Mouse (Mus musculus): ENCODE results near the gene Ttc21a. TPM values are rescaled to one million over a fixed set of nuclear protein-coding genes. Genes with fewer than 3 reads are reported as not detected.

Ttc21a gene
- polyA plus RNA-seq, 1 experiment from 2014 or later = 1.5 TPM

DNA sequence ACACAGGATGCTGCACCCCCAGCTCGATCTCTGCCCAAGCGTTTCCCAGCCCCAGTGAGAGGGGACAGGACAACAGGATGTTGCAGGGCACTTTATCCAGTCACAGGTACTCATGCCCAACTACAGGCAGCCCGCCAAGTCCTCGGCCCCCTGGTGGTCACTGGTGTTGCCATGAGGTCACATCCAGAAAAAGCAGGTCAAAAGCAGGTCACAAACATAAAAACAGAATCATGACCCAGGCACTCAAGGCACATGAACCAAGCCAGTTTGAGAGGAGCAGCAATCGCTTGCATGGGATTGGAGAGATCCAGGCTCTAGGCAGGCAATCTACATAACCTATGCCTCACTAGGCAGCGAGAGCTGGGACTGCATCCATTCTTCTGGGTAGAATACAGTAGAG lies 32.8 kb downstream of the Ttc21a start:
- Histone ChIP-seq H3K9ac (no peak overlapping the region), H3K27ac (replicated peaks) (peak overlapping the region; percentile 56), H3K4me3 (no peak overlapping the region), H3K4me2 (no peak overlapping the region), H3K27me3 (no peaks in the 10 kb centered on the region), H3K9me3 (no peaks in the 10 kb centered on the region), H3K36me3 (no peaks in the 10 kb centered on the region), H3K4me1 (replicated peaks) (peaks cover 25% of the 10 kb centered on the region)
- ATAC-seq (ENCODE audit: low FRiP score, low read depth) = peak; percentile 21; the same call in 1 of the 2 replicates
- 45% methylated on average over 6 of the region's 6 CpGs for WGBS

DNA sequence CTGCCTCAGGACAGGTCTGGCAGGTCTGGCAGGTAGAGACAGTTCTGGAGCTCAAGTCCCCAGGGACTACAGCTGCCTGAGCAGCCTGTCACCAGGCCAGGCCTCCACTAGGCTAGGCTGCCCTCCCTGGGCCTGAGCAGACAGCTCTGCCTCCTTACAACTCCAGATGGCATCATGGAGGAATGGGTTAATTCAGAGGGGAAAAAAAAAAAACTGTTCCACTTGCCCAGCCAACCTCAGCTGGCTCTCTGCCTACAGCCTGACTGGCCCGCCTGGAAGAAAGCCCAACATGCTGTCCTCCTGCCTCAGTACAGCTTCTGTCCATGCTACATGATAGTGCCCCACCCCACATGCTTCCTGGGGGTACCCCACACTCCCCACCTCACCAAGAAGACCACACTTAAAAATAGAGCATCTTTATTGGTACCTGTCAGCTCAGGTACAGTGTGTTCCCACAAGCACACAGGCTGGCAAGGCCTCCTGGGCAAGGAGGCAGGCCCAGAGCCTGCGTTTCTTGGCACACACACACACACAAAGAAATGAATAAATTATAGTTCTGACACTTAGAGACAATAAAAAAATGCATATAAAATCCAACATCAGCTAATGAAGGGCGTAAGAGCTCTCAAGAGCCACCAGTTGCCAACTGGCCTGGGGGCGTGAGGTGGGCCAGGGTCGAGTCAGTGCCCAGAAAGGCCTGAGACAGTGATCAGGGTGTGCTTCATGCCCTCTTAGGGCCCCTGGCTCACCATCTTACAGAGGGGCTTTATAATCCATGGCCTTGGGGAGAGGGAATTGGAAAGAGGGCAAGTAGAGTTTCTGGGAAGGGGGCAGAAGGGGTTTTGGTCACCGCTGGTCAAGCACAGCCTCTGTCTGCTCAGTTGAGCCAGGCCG lies 33.6 kb downstream of the Ttc21a start:
- 63% methylated on average over 7 of the region's 7 CpGs for WGBS
- peak; percentile 76 for ATAC-seq (ENCODE audit: low FRiP score, low read depth)
- no peaks in the 10 kb centered on the region for H3K36me3 ChIP-seq
- H3K9ac ChIP-seq = no peak overlapping the region
- peak overlapping the region; percentile 56 for H3K27ac ChIP-seq (replicated peaks)
- H3K4me2 ChIP-seq = no peak overlapping the region
- H3K27me3 ChIP-seq = no peaks in the 10 kb centered on the region
- H3K9me3 ChIP-seq = no peaks in the 10 kb centered on the region
- peaks cover 25% of the 10 kb centered on the region for H3K4me1 ChIP-seq (replicated peaks)
- H3K4me3 ChIP-seq = no peak overlapping the region

DNA sequence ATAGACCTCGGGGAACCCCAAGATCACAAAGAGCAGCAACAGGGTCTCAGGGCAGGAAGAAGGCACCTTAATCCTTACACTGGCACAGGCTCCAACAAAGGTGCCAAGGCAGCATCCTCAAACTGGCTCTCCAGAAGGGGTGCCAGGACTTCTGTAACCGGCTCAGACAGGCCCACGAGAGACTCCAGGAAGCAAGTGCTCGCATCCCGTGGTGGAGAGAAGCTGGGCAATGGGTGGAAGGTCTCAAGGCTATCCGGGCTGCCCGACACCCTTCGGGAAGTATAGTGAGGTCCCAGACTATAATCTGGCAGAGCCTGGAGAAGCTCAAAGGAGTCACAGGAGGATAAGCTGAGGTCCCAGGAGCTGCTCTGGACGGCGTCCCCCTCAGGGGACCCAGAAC lies 34.8 kb downstream of the Ttc21a start:
- Histone ChIP-seq H3K27ac (replicated peaks) (no peak overlapping the region), H3K36me3 (no peaks in the 10 kb centered on the region), H3K27me3 (no peaks in the 10 kb centered on the region), H3K4me2 (no peak overlapping the region), H3K4me1 (replicated peaks) (peaks cover 33% of the 10 kb centered on the region), H3K9me3 (no peaks in the 10 kb centered on the region), H3K4me3 (no peak overlapping the region), H3K9ac (no peak overlapping the region)
- no peak for ATAC-seq (ENCODE audit: low FRiP score, low read depth)
- WGBS = 87% methylated on average over 10 of the region's 10 CpGs

DNA sequence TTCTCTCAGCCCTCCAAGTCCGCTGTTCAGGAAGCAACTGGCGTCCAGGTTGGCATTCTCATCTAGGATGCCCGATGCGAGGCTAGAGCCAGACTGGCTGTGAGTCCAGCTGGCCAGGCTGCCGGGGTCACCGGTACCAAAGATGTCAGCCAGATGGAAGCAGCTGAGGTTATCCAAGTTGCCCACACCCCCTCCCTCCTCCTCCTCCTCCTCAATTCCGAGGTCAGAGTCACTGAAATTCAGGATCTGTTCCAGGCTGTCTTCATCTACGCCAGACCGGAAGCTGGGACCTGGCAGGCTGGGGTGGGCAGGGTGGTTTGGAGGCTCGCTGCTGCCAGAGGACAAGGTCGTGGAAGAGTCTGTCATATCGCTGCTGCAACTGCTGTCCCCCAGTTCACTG lies 35.2 kb downstream of the Ttc21a start:
- WGBS = 72% methylated on average over 12 of the region's 12 CpGs
- Histone ChIP-seq H3K4me3 (no peak overlapping the region), H3K4me2 (no peak overlapping the region), H3K27ac (replicated peaks) (0 out of 2 replicates have a peak overlapping the region, but pooled peaks have one; percentile 18), H3K36me3 (no peaks in the 10 kb centered on the region), H3K9ac (no peak overlapping the region), H3K9me3 (no peaks in the 10 kb centered on the region), H3K27me3 (no peaks in the 10 kb centered on the region), H3K4me1 (replicated peaks) (peaks cover 37% of the 10 kb centered on the region)
- ATAC-seq (ENCODE audit: low FRiP score, low read depth) = no peak

DNA sequence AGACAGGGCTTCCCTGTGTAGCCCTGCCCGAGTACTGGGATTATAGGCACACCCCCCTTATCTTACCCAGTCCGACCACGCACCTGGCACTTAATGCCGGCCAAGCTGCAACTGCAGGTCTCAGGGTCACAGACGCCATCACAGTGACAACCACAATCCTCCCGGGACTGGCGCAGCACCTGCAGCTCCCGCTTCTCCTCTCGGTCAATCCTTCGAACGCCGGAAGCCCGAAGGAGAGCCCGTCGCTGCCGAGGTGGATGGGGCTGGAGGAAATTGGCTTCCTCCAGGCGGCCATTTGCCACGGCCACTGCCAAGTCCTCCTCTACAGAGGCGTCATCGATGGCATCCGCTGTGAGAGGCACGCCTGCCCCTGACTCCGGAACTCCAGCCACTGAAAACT lies 35.9 kb downstream of the Ttc21a start:
- H3K4me3 ChIP-seq = no peak overlapping the region
- WGBS = 88% methylated on average over 23 of the region's 23 CpGs
- peaks cover 44% of the 10 kb centered on the region for H3K4me1 ChIP-seq (replicated peaks)
- H3K27me3 ChIP-seq = no peaks in the 10 kb centered on the region
- ATAC-seq (ENCODE audit: low FRiP score, low read depth) = no peak
- no peaks in the 10 kb centered on the region for H3K36me3 ChIP-seq
- no peak overlapping the region for H3K4me2 ChIP-seq
- no peaks in the 10 kb centered on the region for H3K9me3 ChIP-seq
- H3K9ac ChIP-seq = no peak overlapping the region
- H3K27ac ChIP-seq (replicated peaks) = 0 out of 2 replicates have a peak overlapping the region, but pooled peaks have one; percentile 18

DNA sequence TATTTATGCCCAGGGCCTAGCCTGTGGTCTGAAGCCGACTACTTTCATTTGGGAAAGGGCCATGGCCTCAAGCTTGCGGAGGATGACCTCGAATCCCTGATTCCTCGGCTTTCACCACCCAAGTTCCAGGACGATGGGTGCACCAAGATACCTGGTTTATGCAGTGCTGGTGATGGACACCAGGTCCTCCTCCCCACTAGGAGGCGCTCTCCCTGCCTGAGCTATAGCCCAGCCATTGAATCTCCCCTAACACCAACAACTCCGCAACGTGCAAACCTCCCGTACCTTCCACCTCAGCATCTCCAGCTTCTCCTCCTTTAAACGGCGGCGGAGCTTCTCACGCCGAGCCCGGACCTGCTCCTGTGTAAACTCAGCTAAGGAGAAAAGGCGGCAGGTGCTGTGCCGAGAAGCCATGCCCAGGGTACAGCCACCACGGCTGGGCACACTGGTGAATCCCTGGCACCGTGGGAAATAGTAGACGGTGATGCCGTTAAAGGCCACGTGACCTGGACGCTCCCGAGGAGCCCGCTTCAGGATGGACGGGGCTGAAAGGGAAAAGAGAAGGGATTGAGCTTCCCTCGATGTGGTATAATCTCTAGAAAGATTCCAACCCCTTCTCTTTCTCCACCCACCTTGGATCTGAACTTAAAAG lies 36.6 kb downstream of the Ttc21a start:
- Histone ChIP-seq H3K4me2 (no peak overlapping the region), H3K27ac (replicated peaks) (no peak overlapping the region), H3K4me3 (no peak overlapping the region), H3K9ac (no peak overlapping the region), H3K9me3 (no peaks in the 10 kb centered on the region), H3K27me3 (no peaks in the 10 kb centered on the region), H3K4me1 (replicated peaks) (peaks cover 51% of the 10 kb centered on the region), H3K36me3 (no peaks in the 10 kb centered on the region)
- no peak for ATAC-seq (ENCODE audit: low FRiP score, low read depth)
- WGBS = 92% methylated on average over 27 of the region's 27 CpGs

DNA sequence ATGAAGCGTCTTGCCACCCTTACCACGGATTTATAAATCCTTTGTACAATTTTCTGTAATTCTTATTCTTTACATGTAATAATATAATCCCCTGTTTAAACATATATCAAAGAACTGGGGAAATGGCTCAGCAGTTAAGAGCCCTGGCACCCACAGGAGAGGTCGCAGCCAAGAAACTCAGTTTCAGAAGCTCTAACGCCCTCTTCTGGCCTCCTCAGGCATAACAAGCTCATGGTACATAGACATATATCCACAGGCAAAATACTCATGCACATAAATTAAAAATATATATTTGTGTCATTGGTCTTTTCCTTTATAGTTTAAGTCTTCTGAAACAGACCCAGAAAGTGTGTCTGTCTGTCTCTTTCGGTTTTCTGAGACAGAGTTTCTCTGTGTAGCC lies 37.2 kb downstream of the Ttc21a start:
- no peaks in the 10 kb centered on the region for H3K27me3 ChIP-seq
- 85% methylated on average over 5 of the region's 5 CpGs for WGBS
- no peaks in the 10 kb centered on the region for H3K36me3 ChIP-seq

DNA sequence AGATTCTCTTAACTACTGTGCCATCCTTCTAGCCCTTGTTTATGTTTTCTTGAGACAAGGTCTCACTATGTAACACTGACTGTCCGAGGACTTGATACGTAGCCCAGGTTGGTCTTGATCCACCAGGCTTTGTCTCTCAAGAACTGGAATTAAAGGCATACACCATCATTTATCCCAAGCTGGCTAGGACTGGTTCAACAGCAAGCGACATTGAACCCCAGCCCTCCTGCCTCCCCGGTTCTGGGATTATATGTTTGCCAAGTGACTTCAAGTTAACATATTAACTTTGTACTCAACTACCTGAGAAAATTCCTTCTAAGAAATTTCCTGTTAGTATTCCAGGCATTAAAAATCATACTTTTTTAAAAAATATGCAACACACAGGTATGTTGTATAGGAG lies 37.9 kb downstream of the Ttc21a start:
- no peak for ATAC-seq (ENCODE audit: low FRiP score, low read depth)
- H3K36me3 ChIP-seq = no peaks in the 10 kb centered on the region
- H3K9me3 ChIP-seq = no peaks in the 10 kb centered on the region
- H3K27me3 ChIP-seq = no peaks in the 10 kb centered on the region
- peaks cover 47% of the 10 kb centered on the region for H3K4me1 ChIP-seq (replicated peaks)
- no peak overlapping the region for H3K27ac ChIP-seq (replicated peaks)
- no peak overlapping the region for H3K9ac ChIP-seq
- H3K4me3 ChIP-seq = no peak overlapping the region
- no peak overlapping the region for H3K4me2 ChIP-seq
- WGBS = 95% methylated on average over 4 of the region's 4 CpGs

More for the DNA sequence above, 37.2 kb downstream of the Ttc21a start:
- Histone ChIP-seq H3K4me2 (no peak overlapping the region), H3K4me1 (replicated peaks) (peaks cover 51% of the 10 kb centered on the region), H3K9ac (no peak overlapping the region), H3K9me3 (no peaks in the 10 kb centered on the region), H3K4me3 (no peak overlapping the region), H3K27ac (replicated peaks) (no peak overlapping the region)
- no peak for ATAC-seq (ENCODE audit: low FRiP score, low read depth)

DNA sequence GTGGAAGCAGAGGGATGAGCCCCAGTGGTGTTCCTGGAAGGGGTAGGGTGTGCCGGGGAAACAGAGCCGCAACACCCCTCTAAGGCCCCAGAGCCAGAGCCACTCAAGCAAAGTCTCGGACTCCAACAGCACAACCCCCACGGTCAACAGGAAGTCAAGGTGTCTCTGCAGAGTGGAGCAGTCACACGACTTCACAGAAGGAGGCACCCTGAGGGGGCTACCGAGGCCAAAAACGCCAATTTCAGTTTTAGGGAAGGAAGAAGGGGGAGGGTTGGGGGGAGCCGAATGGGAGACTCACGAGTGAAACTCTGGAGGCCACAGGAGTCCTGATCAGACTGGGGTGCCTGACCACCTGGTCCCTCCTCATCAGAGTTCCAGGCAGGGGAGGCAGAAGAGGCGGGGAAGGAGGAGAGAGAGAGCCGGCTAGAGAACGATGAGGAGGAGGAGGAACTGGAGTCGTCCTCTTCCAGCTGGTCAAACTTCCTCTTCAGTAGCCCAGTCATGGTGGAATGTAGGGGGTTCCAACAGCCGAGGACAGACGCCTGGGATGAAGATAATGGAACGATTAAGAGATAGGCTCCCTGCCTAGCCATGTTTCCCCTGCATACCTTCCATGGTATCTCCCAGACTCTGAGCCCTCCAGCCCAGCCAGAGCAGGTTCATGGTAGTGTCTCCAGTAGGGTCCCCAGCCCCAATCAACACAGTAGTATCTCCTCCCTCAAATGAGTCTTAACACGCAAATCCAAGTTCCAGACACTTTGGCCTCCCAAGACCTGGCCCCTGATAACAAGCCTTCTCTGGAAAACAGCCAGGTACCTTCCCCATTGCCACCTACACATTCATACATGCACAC lies 39.5 kb downstream of the Ttc21a start:
- H3K4me2 ChIP-seq = no peak overlapping the region
- H3K27ac ChIP-seq (replicated peaks) = no peak overlapping the region; the same call in 1 of the 2 replicates
- peaks cover 47% of the 10 kb centered on the region for H3K4me1 ChIP-seq (replicated peaks)
- H3K9me3 ChIP-seq = no peaks in the 10 kb centered on the region
- no peak overlapping the region for H3K9ac ChIP-seq
- WGBS = 56% methylated on average over 17 of the region's 17 CpGs
- H3K36me3 ChIP-seq = no peaks in the 10 kb centered on the region
- no peak for ATAC-seq (ENCODE audit: low FRiP score, low read depth)
- no peak overlapping the region for H3K4me3 ChIP-seq
- H3K27me3 ChIP-seq = no peaks in the 10 kb centered on the region

DNA sequence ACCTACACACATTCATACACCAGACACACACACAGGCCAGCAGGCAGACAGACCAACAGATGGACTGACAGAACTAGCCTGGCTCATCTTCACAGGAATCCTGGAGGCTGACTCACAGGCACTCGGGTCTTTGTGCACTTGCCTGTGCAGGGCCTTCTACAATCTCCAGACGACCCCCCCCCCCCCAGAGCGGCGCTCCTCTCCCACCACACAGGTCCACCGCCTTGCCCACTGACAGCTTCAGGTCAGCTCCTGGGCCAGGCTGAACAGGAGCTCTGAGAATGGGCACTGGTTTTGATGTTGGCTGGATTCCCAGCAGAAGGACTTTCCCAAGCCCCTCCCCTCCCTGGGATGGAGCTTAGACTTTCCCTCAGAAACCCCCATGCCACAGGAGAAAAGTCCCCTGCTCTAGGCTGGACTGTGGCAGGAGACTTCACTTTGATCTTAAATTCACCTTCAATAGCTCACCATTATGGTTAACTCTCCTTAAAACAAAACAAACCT lies 40.2 kb downstream of the Ttc21a start:
- Histone ChIP-seq H3K27me3 (no peaks in the 10 kb centered on the region), H3K4me3 (no peak overlapping the region), H3K4me1 (replicated peaks) (peaks cover 48% of the 10 kb centered on the region), H3K27ac (replicated peaks) (no peak overlapping the region), H3K4me2 (no peak overlapping the region), H3K9ac (no peak overlapping the region), H3K9me3 (no peaks in the 10 kb centered on the region), H3K36me3 (no peaks in the 10 kb centered on the region)
- 49% methylated on average over 5 of the region's 5 CpGs for WGBS
- ATAC-seq (ENCODE audit: low FRiP score, low read depth) = no peak

DNA sequence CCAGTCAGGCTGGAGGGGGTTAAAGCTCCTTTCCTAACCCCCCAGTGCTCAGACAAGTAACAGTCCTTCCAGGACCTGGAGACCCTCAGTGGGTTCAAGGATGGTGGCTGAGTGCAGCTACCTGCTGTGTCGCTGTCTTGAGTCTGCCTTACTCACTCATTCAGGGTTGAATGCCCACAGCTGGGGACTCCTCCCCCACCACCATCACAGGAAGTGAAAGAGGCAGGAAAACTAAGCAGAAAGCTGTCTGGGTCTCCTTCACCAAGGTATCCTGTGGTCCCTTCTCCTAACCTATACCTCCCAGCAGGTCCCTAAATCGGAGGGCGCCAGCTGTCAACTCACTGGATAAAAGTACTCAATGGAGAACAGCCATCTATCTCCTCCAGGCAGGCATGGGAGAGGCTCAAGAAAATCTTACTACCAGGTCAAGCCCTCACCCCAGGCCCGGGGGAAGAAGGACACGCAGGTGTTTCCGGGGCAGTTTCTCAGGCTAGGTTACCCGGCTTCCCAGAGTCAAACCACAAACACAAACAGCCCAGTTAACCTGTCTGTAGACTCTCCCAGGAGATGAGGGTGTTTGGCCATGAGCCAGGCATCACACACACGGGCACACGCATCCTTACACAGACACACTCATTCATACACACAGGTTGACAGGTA lies 40.9 kb downstream of the Ttc21a start:
- WGBS = 46% methylated on average over 9 of the region's 9 CpGs
- Histone ChIP-seq H3K36me3 (no peaks in the 10 kb centered on the region), H3K27me3 (peaks cover 6% of the 10 kb centered on the region; the same call in 1 of the 2 replicates), H3K4me2 (no peak overlapping the region), H3K27ac (replicated peaks) (no peak overlapping the region), H3K9me3 (no peaks in the 10 kb centered on the region), H3K4me3 (no peak overlapping the region), H3K4me1 (replicated peaks) (peaks cover 55% of the 10 kb centered on the region), H3K9ac (no peak overlapping the region)
- no peak for ATAC-seq (ENCODE audit: low FRiP score, low read depth)
